Mouse (Mus musculus): Measurements from ENCODE around the gene Mrgpra4. TPM values are rescaled to one million over a fixed set of nuclear protein-coding genes. Genes with fewer than 3 reads are reported as not detected.

Gene Mrgpra4
- polyA plus RNA-seq (2015; fragmentation: Nextera tagmentation; extraction: Ambion mirVana), result not detected in 2 replicates

DNA sequence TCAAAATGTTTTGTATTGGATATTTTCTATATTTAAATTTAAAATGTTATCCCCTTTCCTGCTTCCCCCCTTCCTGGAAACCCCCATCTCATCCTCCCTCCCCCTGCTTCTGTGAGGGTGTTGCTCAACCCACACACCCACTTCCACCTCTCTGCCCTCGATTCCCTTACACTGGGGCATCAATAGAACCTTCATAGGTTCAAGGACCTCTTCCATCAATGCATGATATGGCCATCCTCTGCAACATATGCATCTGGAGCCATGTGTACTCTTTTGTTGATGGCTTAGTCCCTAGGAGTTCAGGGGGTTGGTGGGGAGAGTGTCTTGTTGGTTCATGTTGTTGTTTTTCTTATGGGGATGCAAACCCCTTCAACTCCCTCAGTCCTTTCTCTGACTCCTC is at the start of gene Mrgpra4:
Gene Mrgpra4, minus strand, starts transcription at position 101 of the 400 bp plus-strand sequence.
- no peaks in the 10 kb centered on the region for H3K9me3 ChIP-seq (replicated peaks)
- WGBS, result 74% methylated on average over 1 of the region's 1 CpGs

DNA sequence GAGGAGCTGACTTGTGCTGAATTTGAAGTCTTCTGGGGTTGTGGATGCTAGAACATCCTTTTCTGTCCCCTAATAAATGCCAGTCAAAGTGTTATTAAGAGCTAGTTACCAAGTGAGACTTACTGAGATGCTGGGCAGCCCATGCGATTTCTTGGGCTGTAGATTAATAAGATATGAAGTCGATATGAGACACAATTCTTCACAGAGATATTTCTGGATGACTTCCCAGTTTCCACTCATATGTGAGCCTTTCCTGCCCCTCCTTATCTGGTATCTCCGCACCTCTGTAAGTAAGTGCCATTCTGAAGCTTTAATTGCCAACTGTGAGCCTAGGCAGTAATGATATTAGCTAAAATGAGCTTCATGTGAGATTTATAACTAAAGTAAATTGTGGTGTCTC is 45.6 kb upstream of the Mrgpra4 start, which contains the start of gene Mrgprx1:
Gene Mrgprx1, minus strand, starts transcription at position 101 of the 400 bp plus-strand sequence.
- no peak within 1 kb of the TSS for H3K4me2 ChIP-seq
- H3K4me1 ChIP-seq, result no peaks in the 10 kb centered on the region
- no peaks in the 10 kb centered on the region for H3K36me3 ChIP-seq (ENCODE audit: poor library complexity, severe bottlenecking)
- no peaks in the 10 kb centered on the region for H3K27me3 ChIP-seq
- ATAC-seq, result no peak
- no peak within 1 kb of the TSS for H3K4me3 ChIP-seq
- WGBS, result 87% methylated on average over 3 of the region's 3 CpGs
- H3K9me3 ChIP-seq (replicated peaks), result no peaks in the 10 kb centered on the region
- no peak within 1 kb of the TSS for H3K27ac ChIP-seq
- no peak within 1 kb of the TSS for H3K9ac ChIP-seq

More for the DNA sequence above, at the start of gene Mrgpra4:
- ATAC-seq, result no peak
- no peak within 1 kb of the TSS for H3K27ac ChIP-seq
- no peaks in the 10 kb centered on the region for H3K4me1 ChIP-seq
- no peak within 1 kb of the TSS for H3K4me3 ChIP-seq
- no peak within 1 kb of the TSS for H3K4me2 ChIP-seq
- no peak within 1 kb of the TSS for H3K9ac ChIP-seq
- no peaks in the 10 kb centered on the region for H3K27me3 ChIP-seq
- H3K36me3 ChIP-seq (ENCODE audit: poor library complexity, severe bottlenecking), result no peaks in the 10 kb centered on the region

GRCm38 (mm10) chr7:48017874-48018273 is 36.0 kb upstream of the Mrgpra4 start:
- 31% methylated on average over 2 of the region's 2 CpGs for WGBS
- no peak for ATAC-seq
- Histone ChIP-seq H3K4me2 (no peak overlapping the region), H3K4me1 (no peaks in the 10 kb centered on the region), H3K27ac (no peak overlapping the region), H3K4me3 (no peak overlapping the region), H3K9me3 (replicated peaks) (no peaks in the 10 kb centered on the region), H3K9ac (no peak overlapping the region), H3K36me3 (ENCODE audit: poor library complexity, severe bottlenecking) (no peaks in the 10 kb centered on the region), H3K27me3 (no peaks in the 10 kb centered on the region)

DNA sequence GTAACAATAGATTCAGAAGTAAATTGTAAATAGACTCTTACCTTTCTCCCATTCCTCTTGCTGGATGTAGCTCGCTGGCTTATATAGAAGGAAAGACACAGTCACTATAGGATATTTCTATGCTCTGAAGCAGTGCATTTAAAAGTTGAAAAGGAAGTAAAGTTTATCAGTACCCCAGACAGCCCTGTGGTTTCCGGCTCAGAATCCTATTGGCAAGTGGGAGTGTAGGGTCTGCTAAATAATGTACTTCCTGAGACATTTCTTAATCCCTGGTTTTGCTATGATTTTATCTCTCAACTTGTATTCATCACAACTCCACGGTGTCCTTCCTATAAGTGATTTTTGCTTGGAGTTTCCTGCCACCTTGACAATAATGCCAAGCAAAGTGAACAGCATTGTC is 13.8 kb upstream of the Mrgpra4 start:
- no peaks in the 10 kb centered on the region for H3K27me3 ChIP-seq
- 78% methylated on average over 3 of the region's 3 CpGs for WGBS
- H3K9me3 ChIP-seq (replicated peaks), result no peaks in the 10 kb centered on the region
- H3K27ac ChIP-seq, result no peak overlapping the region
- no peak overlapping the region for H3K9ac ChIP-seq
- no peaks in the 10 kb centered on the region for H3K4me1 ChIP-seq
- H3K36me3 ChIP-seq (ENCODE audit: poor library complexity, severe bottlenecking), result no peaks in the 10 kb centered on the region
- H3K4me3 ChIP-seq, result no peak overlapping the region
- no peak for ATAC-seq
- H3K4me2 ChIP-seq, result no peak overlapping the region

- no peaks in the 10 kb centered on the region for H3K4me1 ChIP-seq
- no peaks in the 10 kb centered on the region for H3K27me3 ChIP-seq
- H3K9me3 ChIP-seq (replicated peaks), result no peaks in the 10 kb centered on the region
- H3K9ac ChIP-seq, result no peak overlapping the region
- no peaks in the 10 kb centered on the region for H3K36me3 ChIP-seq (ENCODE audit: poor library complexity, severe bottlenecking)
- no peak overlapping the region for H3K4me3 ChIP-seq
- no peak overlapping the region for H3K4me2 ChIP-seq
- WGBS, result 59% methylated on average over 1 of the region's 1 CpGs
- H3K27ac ChIP-seq, result no peak overlapping the region
- ATAC-seq, result no peak
Observed at GRCm38 (mm10) chr7:47986752-47987151, 4.9 kb upstream of the Mrgpra4 start.

Other genes starting within 250 kb of the Mrgpra4 start
- gene Mrgprx1, start 45.5 kb upstream of the Mrgpra4 start, polyA plus RNA-seq (2015; fragmentation: Nextera tagmentation; extraction: Ambion mirVana), result not detected in 2 replicates
- not detected in 2 replicates for gene Mrgprb5, start 186.9 kb upstream of the Mrgpra4 start, polyA plus RNA-seq (2015; fragmentation: Nextera tagmentation; extraction: Ambion mirVana)
- not detected in 2 replicates for gene Mrgprb4, start 217.2 kb upstream of the Mrgpra4 start, polyA plus RNA-seq (2015; fragmentation: Nextera tagmentation; extraction: Ambion mirVana)